Mouse (Mus musculus): ENCODE results near the gene Parp8. TPM values are rescaled to one million over a fixed set of nuclear protein-coding genes. Genes with fewer than 3 reads are reported as not detected.
A peak's percentile ranks its signal among the peaks of the same experiment; 100 is the strongest.

Parp8 gene
- polyA plus RNA-seq, 1 experiment from 2014 or later = 19.7 TPM

DNA sequence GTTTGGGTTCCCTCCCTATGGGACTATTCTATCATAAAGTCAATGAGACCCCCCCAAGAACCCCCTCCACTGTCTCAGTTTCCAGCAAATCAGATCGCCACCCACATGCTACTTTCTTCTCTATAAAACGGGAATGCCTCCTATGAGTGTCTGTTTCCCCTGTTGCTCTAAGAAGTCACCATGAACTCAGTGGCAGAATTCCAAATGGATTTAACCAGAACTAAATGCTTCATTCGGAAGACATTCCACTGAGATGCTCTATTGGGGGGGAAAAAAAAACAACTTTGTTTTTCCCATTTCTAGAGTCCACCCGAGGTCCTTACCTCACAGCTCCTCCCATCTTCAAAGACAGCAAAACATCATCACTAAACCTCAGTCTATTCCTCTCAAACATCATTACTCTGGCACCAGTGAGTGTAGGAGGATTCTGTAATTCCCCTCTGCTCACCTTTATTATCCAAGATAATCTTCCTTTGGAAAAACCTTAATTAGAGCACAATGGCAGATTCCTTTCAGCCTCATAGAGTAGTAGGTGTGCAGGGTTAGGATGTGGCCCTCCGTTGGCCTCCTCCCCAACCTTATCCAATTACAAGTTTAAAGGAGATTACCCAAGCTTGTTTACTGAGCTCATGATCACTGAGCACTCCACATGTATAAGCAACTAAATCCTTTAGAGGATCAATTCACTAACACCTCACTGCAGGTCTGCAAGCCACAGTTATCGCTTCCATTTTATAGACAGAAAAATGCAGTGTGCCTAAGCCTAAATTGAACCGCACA lies 51.1 kb downstream of the Parp8 start:
- H3K9me3 ChIP-seq (ENCODE audit: control insufficient read depth, low read length) = no peaks in the 10 kb centered on the region
- H3K9ac ChIP-seq (ENCODE audit: low read depth, low read length) = no peak overlapping the region
- ATAC-seq (ENCODE audit: low FRiP score, low TSS enrichment) = no peak; the same call in 1 of the 2 replicates
- H3K36me3 ChIP-seq (ENCODE audit: control insufficient read depth, insufficient read depth, low read length) = no peaks in the 10 kb centered on the region
- H3K4me3 ChIP-seq (ENCODE audit: low read length) = no peak overlapping the region
- no peaks in the 10 kb centered on the region; the same call in 1 of the 2 replicates for H3K4me1 ChIP-seq (ENCODE audit: control insufficient read depth, insufficient read depth, low read length)
- H3K4me2 ChIP-seq (replicated peaks; ENCODE audit: low read depth, low read length) = no peak overlapping the region
- WGBS = 73% methylated on average over 7 of the region's 7 CpGs
- H3K27me3 ChIP-seq (ENCODE audit: control insufficient read depth, insufficient read depth, low read length) = no peaks in the 10 kb centered on the region
- no peak overlapping the region for H3K27ac ChIP-seq (ENCODE audit: low read depth, low read length)

DNA sequence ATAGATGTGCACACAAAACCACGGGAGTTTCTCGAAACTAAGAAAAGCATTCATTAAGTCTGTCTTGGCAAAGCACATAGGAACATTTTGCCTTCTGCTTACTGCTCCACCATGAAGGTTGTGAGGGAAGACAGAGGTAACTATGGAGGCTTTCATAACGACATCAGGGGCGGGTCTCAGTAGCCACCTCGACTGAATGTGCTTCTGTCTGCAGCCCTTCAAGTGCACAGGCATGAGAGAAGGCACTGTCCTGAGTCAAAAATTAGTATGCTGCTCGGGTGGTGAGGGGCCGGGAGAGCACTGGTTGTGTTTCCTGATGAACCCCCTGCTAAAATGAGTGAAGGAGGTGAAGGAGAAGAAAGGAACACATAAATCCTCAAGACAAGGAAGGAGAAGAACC lies 51.8 kb downstream of the Parp8 start:
- Histone ChIP-seq H3K4me3 (ENCODE audit: low read length) (no peak overlapping the region), H3K4me2 (replicated peaks; ENCODE audit: low read depth, low read length) (no peak overlapping the region), H3K27ac (ENCODE audit: low read depth, low read length) (no peak overlapping the region), H3K9ac (ENCODE audit: low read depth, low read length) (no peak overlapping the region), H3K4me1 (ENCODE audit: control insufficient read depth, insufficient read depth, low read length) (no peaks in the 10 kb centered on the region; the same call in 1 of the 2 replicates), H3K9me3 (ENCODE audit: control insufficient read depth, low read length) (no peaks in the 10 kb centered on the region), H3K27me3 (ENCODE audit: control insufficient read depth, insufficient read depth, low read length) (no peaks in the 10 kb centered on the region), H3K36me3 (ENCODE audit: control insufficient read depth, insufficient read depth, low read length) (no peaks in the 10 kb centered on the region)
- ATAC-seq (ENCODE audit: low FRiP score, low TSS enrichment) = no peak
- 77% methylated on average over 7 of the region's 7 CpGs for WGBS

- no peaks in the 10 kb centered on the region for H3K27me3 ChIP-seq (ENCODE audit: control insufficient read depth, insufficient read depth, low read length)
- no peaks in the 10 kb centered on the region; the same call in 1 of the 2 replicates for H3K4me1 ChIP-seq (ENCODE audit: control insufficient read depth, insufficient read depth, low read length)
- no peak overlapping the region for H3K27ac ChIP-seq (ENCODE audit: low read depth, low read length)
- 80% methylated on average over 7 of the region's 7 CpGs for WGBS
- no peak overlapping the region for H3K4me3 ChIP-seq (ENCODE audit: low read length)
- H3K36me3 ChIP-seq (ENCODE audit: control insufficient read depth, insufficient read depth, low read length) = no peaks in the 10 kb centered on the region
- no peak for ATAC-seq (ENCODE audit: low FRiP score, low TSS enrichment)
- no peak overlapping the region for H3K9ac ChIP-seq (ENCODE audit: low read depth, low read length)
- H3K4me2 ChIP-seq (replicated peaks; ENCODE audit: low read depth, low read length) = no peak overlapping the region
- no peaks in the 10 kb centered on the region for H3K9me3 ChIP-seq (ENCODE audit: control insufficient read depth, low read length)
These were observed 53.2 kb downstream of the Parp8 start for GRCm38 (mm10) chr13:116972036-116972611.

DNA sequence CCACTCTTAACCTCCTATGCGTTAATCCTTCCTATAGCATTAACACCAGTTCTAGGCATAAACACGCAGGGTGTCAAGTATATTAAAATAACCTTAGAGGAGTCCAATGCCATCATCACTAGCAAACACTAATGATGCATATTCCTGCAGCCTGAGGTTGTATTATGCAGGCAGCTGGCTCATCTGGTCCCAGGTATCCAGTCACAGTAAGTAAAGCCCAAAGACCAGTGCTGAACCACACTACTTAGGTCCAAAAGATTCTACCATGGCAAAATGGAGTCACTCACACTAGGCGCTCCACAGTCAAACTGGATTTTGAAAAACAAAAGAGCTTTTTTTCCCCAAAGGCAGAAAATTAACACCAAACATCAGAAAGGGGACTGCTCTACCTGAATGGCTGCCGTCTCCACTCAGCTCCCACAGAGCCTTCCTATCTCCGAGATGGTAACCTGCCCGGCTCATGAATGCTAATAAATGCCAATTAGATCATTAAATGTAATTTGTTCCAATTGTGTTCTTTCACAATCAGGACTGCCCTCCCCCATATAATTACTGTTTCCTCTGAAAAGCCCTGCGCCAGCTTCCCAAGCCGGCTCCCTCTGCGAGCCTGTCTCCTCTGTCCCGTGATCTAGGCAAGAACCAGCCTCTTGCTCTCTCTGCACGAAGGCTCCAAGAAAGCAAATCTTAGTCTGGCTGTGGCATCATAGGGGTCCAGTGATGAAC lies 54.5 kb downstream of the Parp8 start:
- no peak overlapping the region for H3K4me2 ChIP-seq (replicated peaks; ENCODE audit: low read depth, low read length)
- H3K4me1 ChIP-seq (ENCODE audit: control insufficient read depth, insufficient read depth, low read length) = no peaks in the 10 kb centered on the region; the same call in 1 of the 2 replicates
- WGBS = 71% methylated on average over 11 of the region's 11 CpGs
- H3K4me3 ChIP-seq (ENCODE audit: low read length) = no peak overlapping the region
- no peak for ATAC-seq (ENCODE audit: low FRiP score, low TSS enrichment)
- no peak overlapping the region for H3K9ac ChIP-seq (ENCODE audit: low read depth, low read length)
- H3K27me3 ChIP-seq (ENCODE audit: control insufficient read depth, insufficient read depth, low read length) = no peaks in the 10 kb centered on the region
- H3K27ac ChIP-seq (ENCODE audit: low read depth, low read length) = no peak overlapping the region
- H3K9me3 ChIP-seq (ENCODE audit: control insufficient read depth, low read length) = no peaks in the 10 kb centered on the region
- H3K36me3 ChIP-seq (ENCODE audit: control insufficient read depth, insufficient read depth, low read length) = no peaks in the 10 kb centered on the region

- Histone ChIP-seq H3K27ac (ENCODE audit: low read depth, low read length) (no peak overlapping the region), H3K4me3 (ENCODE audit: low read length) (no peak overlapping the region), H3K9me3 (ENCODE audit: control insufficient read depth, low read length) (no peaks in the 10 kb centered on the region), H3K36me3 (ENCODE audit: control insufficient read depth, insufficient read depth, low read length) (no peaks in the 10 kb centered on the region), H3K4me1 (ENCODE audit: control insufficient read depth, insufficient read depth, low read length) (no peaks in the 10 kb centered on the region; the same call in 1 of the 2 replicates), H3K9ac (ENCODE audit: low read depth, low read length) (no peak overlapping the region), H3K4me2 (replicated peaks; ENCODE audit: low read depth, low read length) (no peak overlapping the region), H3K27me3 (ENCODE audit: control insufficient read depth, insufficient read depth, low read length) (no peaks in the 10 kb centered on the region)
- WGBS = 86% methylated on average over 1 of the region's 1 CpGs
- no peak for ATAC-seq (ENCODE audit: low FRiP score, low TSS enrichment)
These were observed 55.7 kb downstream of the Parp8 start for GRCm38 (mm10) chr13:116969650-116970049.

DNA sequence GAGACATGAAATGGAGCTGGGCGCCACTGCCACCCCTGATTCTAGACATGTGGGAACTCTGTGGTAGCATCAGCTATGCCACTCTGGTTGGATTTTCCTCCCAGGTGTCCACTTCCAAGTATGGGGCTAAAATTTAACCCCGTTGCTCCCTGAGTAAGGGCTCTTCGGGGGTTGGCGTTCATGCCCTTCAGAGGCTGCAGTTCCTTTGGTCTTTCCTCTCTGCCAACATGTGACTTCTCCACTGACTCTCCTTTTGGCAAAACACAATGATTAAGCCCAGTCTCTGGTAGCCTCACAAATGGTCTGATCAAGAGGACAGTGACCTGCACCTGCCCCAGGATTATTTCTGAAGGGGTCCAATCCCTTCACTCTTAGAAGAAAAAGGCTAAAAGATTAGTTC lies 56.4 kb downstream of the Parp8 start:
- WGBS = 93% methylated on average over 4 of the region's 4 CpGs
- H3K36me3 ChIP-seq (ENCODE audit: control insufficient read depth, insufficient read depth, low read length) = no peaks in the 10 kb centered on the region
- no peak for ATAC-seq (ENCODE audit: low FRiP score, low TSS enrichment)
- no peak overlapping the region for H3K4me3 ChIP-seq (ENCODE audit: low read length)
- no peaks in the 10 kb centered on the region for H3K9me3 ChIP-seq (ENCODE audit: control insufficient read depth, low read length)
- H3K27ac ChIP-seq (ENCODE audit: low read depth, low read length) = no peak overlapping the region
- no peak overlapping the region for H3K4me2 ChIP-seq (replicated peaks; ENCODE audit: low read depth, low read length)
- no peaks in the 10 kb centered on the region for H3K4me1 ChIP-seq (ENCODE audit: control insufficient read depth, insufficient read depth, low read length)
- H3K27me3 ChIP-seq (ENCODE audit: control insufficient read depth, insufficient read depth, low read length) = no peaks in the 10 kb centered on the region
- no peak overlapping the region for H3K9ac ChIP-seq (ENCODE audit: low read depth, low read length)

GRCm38 (mm10) chr13:116967459-116967858 lies 57.9 kb downstream of the Parp8 start:
- Histone ChIP-seq H3K27ac (ENCODE audit: low read depth, low read length) (no peak overlapping the region), H3K36me3 (ENCODE audit: control insufficient read depth, insufficient read depth, low read length) (no peaks in the 10 kb centered on the region), H3K4me3 (ENCODE audit: low read length) (no peak overlapping the region), H3K9me3 (ENCODE audit: control insufficient read depth, low read length) (no peaks in the 10 kb centered on the region), H3K9ac (ENCODE audit: low read depth, low read length) (no peak overlapping the region), H3K27me3 (ENCODE audit: control insufficient read depth, insufficient read depth, low read length) (no peaks in the 10 kb centered on the region), H3K4me2 (replicated peaks; ENCODE audit: low read depth, low read length) (no peak overlapping the region), H3K4me1 (ENCODE audit: control insufficient read depth, insufficient read depth, low read length) (peaks cover 13% of the 10 kb centered on the region)
- WGBS = 86% methylated on average over 3 of the region's 3 CpGs
- no peak for ATAC-seq (ENCODE audit: low FRiP score, low TSS enrichment)

DNA sequence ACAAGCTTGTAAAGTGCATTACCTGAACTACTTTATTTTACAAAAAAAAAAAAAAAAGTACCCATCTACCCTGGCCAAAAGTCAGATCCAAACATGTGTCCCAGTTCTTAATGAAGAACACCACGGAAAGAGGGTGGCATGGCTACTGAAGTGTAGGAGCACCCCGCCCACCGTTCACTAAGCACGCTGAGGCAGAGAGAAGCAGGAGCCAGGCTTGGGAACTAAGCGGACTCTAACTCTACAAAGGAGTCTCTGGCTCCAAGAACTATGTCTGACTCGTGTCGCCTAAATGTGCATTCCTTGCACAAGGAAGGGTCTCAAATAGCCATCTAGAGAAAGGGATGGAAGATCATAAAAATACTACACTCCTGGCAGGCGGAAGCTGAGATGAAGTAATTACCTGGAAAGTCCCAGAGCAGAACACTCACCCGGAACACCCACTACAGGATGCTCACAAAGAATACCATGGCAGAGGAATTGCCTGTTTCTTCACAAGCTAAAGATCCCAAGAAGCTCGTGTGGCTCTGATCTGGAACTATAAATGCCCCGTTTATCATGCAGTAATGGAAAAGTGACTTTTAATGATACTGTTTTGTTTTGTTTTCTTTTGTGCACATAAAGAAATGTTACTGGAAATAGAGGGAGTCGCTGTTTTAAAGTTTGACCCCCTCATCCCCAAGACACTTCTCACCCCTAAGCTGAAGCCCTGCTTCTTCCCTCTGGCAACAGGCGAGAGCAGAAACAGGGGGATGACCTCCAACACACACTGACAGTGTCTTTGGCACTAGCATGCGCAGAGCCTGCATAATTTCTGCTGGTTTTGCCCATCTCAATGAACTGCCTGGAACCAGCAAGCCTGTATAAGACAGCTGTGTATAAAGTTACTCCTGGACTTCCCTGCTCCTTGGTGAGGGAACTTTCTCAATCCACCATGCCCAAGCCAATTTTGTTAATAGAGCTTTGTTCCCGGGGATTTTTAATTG lies 62.6 kb downstream of the Parp8 start:
- Histone ChIP-seq H3K4me2 (replicated peaks; ENCODE audit: low read depth, low read length) (no peak overlapping the region), H3K27me3 (ENCODE audit: control insufficient read depth, insufficient read depth, low read length) (no peaks in the 10 kb centered on the region), H3K9ac (ENCODE audit: low read depth, low read length) (no peak overlapping the region), H3K9me3 (ENCODE audit: control insufficient read depth, low read length) (no peaks in the 10 kb centered on the region), H3K4me3 (ENCODE audit: low read length) (no peak overlapping the region), H3K4me1 (ENCODE audit: control insufficient read depth, insufficient read depth, low read length) (peaks cover 20% of the 10 kb centered on the region), H3K27ac (ENCODE audit: low read depth, low read length) (peak overlapping the region; percentile 55; the same call in 1 of the 2 replicates), H3K36me3 (ENCODE audit: control insufficient read depth, insufficient read depth, low read length) (no peaks in the 10 kb centered on the region)
- peak; percentile 40; the same call in 1 of the 2 replicates for ATAC-seq (ENCODE audit: low FRiP score, low TSS enrichment)
- WGBS = 37% methylated on average over 15 of the region's 15 CpGs
